Mouse (Mus musculus) thymus, adult 2 months (tissue): ENCODE results near the gene Cnpy4.

Source experiments
- CTCF ChIP-seq: fragments of 200-500 bp; IDR thresholded peaks from 2 replicates; pipeline ENCODE4 v1.5.1; 2012; ENCODE audit warnings: mild to moderate bottlenecking, control low read depth, low read length, moderate library complexity, borderline replicate concordance; ENCODE audit not compliant: control insufficient read depth, poor library complexity, insufficient read depth; ENCODE audit errors: extremely low read depth
- POLR2A ChIP-seq: fragments of 200-500 bp; IDR thresholded peaks from 2 replicates; pipeline ENCODE4 v1.6.1; 2012; ENCODE audit warnings: mild to moderate bottlenecking, low read length, control low read depth, moderate library complexity; ENCODE audit not compliant: control insufficient read depth, poor library complexity, insufficient read depth; ENCODE audit errors: extremely low read depth

DNA sequence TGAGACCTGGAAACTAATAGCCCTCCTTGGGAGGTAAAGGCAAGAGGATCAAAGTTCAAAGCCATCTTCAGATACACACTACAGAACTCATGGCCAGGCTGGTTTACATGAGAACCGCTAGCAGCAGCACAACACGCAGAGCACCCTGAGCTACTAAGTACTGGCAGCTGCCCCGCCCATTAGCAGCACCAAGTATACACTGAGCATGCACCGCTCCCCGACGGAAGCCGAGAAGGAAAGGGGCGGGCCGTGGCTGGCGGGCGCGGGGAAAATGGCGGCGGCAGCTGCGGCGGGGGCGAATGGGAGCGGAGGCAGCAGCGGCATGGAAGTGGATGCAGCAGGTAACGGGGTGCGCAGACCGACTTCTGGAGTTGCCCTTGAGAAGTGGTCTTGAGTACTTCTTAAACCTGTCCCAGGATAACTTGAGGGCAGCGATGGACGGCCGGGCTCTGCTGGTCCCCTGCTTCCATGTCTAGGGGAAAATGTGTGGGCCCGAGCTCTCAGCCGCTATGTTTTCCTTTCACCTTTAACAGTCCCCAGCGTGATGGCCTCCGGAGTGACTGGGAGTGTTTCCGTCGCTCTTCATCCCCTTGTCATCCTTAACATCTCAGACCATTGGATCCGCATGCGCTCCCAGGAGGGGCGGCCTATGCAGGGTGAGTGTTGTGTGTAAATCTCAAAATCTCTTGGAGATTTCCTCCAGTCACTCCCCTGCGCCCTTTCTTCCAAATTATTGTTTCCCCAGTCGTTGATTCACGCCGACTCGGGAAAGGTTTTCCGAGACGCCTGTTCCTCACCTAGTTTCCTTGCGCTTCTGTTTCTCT, 26.2 kb upstream of the Cnpy4 start, which contains the start of gene Cops6:
- TF ChIP-seq CTCF = 0 out of 2 replicates have a peak, but pooled peaks have one; percentile 33
- TF ChIP-seq POLR2A = peak; percentile 79
